Mouse (Mus musculus): ENCODE data around the gene Gadl1. TPM values are rescaled to one million over a fixed set of nuclear protein-coding genes. Genes with fewer than 3 reads are reported as not detected.

The Gadl1 gene
- polyA plus RNA-seq, 1 experiment from 2014 or later: 0.54 TPM

GRCm38 (mm10) chr9:115882627-115883200 is 26.5 kb upstream of the Gadl1 start:
- H3K36me3 ChIP-seq (ENCODE audit: insufficient read depth): no peaks in the 10 kb centered on the region
- H3K4me3 ChIP-seq (ENCODE audit: low read depth, low read length): no peak overlapping the region
- no peak for DNase-seq
- no peak for ATAC-seq (ENCODE audit: insufficient read depth)
- no peak for TF ChIP-seq CTCF (IDR thresholded peaks at IDR 0.05; ENCODE audit: low read depth)
- no peak overlapping the region for H3K4me2 ChIP-seq
- no peak overlapping the region for H3K9ac ChIP-seq
- WGBS: 72% methylated on average over 5 of the region's 5 CpGs
- no peaks in the 10 kb centered on the region for H3K9me3 ChIP-seq (ENCODE audit: low read depth, low read length)
- H3K27me3 ChIP-seq (ENCODE audit: insufficient read depth, low read length): no peaks in the 10 kb centered on the region
- H3K4me1 ChIP-seq (ENCODE audit: insufficient read depth): no peaks in the 10 kb centered on the region
- H3K27ac ChIP-seq (ENCODE audit: low read depth): no peak overlapping the region

DNA sequence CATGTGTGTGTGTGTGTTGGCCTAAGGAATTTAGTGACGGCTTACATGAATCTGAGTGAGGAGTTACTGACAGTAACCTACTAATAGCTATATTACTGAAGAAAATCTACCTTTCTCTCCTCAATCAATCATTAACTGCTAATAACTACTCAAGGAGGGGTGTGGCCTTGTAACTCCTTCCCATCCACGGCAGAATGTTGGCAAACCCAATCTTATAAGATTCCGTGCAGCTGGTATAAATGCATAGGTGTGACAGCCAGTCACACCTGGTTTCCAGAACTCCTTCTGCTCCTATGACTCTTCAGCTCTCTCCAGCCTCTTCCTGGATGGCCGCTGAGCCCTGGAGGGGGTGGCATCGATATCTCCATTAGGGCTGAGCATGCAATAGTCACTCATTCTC is 25.8 kb upstream of the Gadl1 start:
- H3K27ac ChIP-seq (ENCODE audit: low read depth): no peak overlapping the region
- no peaks in the 10 kb centered on the region for H3K9me3 ChIP-seq (ENCODE audit: low read depth, low read length)
- no peaks in the 10 kb centered on the region for H3K27me3 ChIP-seq (ENCODE audit: insufficient read depth, low read length)
- H3K4me2 ChIP-seq: no peak overlapping the region
- H3K9ac ChIP-seq: no peak overlapping the region
- no peak for DNase-seq
- ATAC-seq (ENCODE audit: insufficient read depth): no peak
- H3K4me1 ChIP-seq (ENCODE audit: insufficient read depth): no peaks in the 10 kb centered on the region
- no peak for TF ChIP-seq CTCF (IDR thresholded peaks at IDR 0.05; ENCODE audit: low read depth)
- no peaks in the 10 kb centered on the region for H3K36me3 ChIP-seq (ENCODE audit: insufficient read depth)
- no peak overlapping the region for H3K4me3 ChIP-seq (ENCODE audit: low read depth, low read length)
- 76% methylated on average over 5 of the region's 5 CpGs for WGBS

GRCm38 (mm10) chr9:115887571-115887970 is 21.7 kb upstream of the Gadl1 start:
- Histone ChIP-seq H3K4me3 (ENCODE audit: low read depth, low read length) (no peak overlapping the region), H3K9ac (no peak overlapping the region), H3K27me3 (ENCODE audit: insufficient read depth, low read length) (no peaks in the 10 kb centered on the region), H3K36me3 (ENCODE audit: insufficient read depth) (no peaks in the 10 kb centered on the region), H3K4me2 (no peak overlapping the region), H3K9me3 (ENCODE audit: low read depth, low read length) (no peaks in the 10 kb centered on the region), H3K27ac (ENCODE audit: low read depth) (no peak overlapping the region), H3K4me1 (ENCODE audit: insufficient read depth) (no peaks in the 10 kb centered on the region)
- DNase-seq (no peak), ATAC-seq (ENCODE audit: insufficient read depth) (no peak)
- no peak for TF ChIP-seq CTCF (IDR thresholded peaks at IDR 0.05; ENCODE audit: low read depth)
- WGBS: 76% methylated on average over 5 of the region's 5 CpGs

- Histone ChIP-seq H3K4me3 (ENCODE audit: low read depth, low read length) (no peak overlapping the region), H3K4me2 (no peak overlapping the region), H3K4me1 (ENCODE audit: insufficient read depth) (no peaks in the 10 kb centered on the region), H3K27ac (ENCODE audit: low read depth) (no peak overlapping the region), H3K27me3 (ENCODE audit: insufficient read depth, low read length) (no peaks in the 10 kb centered on the region), H3K9ac (no peak overlapping the region), H3K9me3 (ENCODE audit: low read depth, low read length) (no peaks in the 10 kb centered on the region), H3K36me3 (ENCODE audit: insufficient read depth) (no peaks in the 10 kb centered on the region)
- TF ChIP-seq CTCF (IDR thresholded peaks at IDR 0.05; ENCODE audit: low read depth): no peak
- ATAC-seq (ENCODE audit: insufficient read depth): no peak
- DNase-seq: no peak
- WGBS: 78% methylated on average over 4 of the region's 4 CpGs
Observed at GRCm38 (mm10) chr9:115893131-115893530, 16.1 kb upstream of the Gadl1 start.

DNA sequence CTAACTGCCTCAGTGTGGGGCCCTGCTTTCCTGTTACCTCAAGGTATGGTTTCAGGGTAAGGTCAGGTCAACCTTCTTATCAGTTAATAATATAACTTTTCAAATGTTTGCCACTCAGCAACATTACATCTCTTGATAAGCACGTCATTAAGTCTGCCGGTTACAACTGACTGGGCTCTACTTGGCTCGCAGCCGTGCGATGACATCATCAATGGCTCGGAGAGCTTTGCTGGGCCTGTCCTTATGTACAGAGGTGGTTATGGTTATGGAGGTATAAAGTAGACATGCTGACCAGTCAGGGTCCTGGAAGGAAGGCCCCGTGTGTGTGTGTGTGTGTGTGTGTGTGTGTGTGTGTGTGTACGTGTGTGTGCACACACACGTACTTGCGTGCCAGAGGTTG is 15.3 kb upstream of the Gadl1 start:
- Histone ChIP-seq H3K4me1 (ENCODE audit: insufficient read depth) (no peaks in the 10 kb centered on the region), H3K9me3 (ENCODE audit: low read depth, low read length) (no peaks in the 10 kb centered on the region), H3K27ac (ENCODE audit: low read depth) (no peak overlapping the region), H3K27me3 (ENCODE audit: insufficient read depth, low read length) (no peaks in the 10 kb centered on the region), H3K4me2 (no peak overlapping the region), H3K9ac (no peak overlapping the region), H3K4me3 (ENCODE audit: low read depth, low read length) (no peak overlapping the region), H3K36me3 (ENCODE audit: insufficient read depth) (no peaks in the 10 kb centered on the region)
- no peak for TF ChIP-seq CTCF (IDR thresholded peaks at IDR 0.05; ENCODE audit: low read depth)
- ATAC-seq (ENCODE audit: insufficient read depth): no peak
- whole genome bisulfite sequencing: 73% methylated on average over 10 of the region's 10 CpGs
- peak; percentile 59 for DNase-seq

DNA sequence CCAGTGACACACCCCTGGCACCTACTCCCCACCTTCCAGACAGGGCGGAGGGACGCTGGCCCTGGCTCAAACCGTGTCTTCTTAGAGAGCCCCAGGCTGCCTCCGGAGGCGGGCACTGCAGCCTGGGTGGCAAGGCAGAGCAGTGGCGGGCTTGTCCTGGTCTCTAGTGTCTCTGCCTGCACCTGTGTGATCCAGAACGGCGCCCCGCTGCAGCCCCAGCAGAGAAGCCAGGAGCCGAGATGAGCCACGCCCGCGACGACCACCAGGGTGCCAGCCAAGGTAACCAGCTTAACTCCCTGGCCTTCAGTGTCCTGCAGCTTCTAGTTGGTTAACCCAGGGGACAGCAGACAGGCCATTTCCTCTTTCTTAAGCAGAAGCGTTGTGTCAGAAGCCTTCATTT is 930 bp upstream of the Gadl1 start:
- 10% methylated on average over 15 of the region's 15 CpGs for WGBS
- peak; percentile 19 for TF ChIP-seq CTCF (IDR thresholded peaks at IDR 0.05; ENCODE audit: low read depth)
- no peak overlapping the region for H3K4me3 ChIP-seq (ENCODE audit: low read depth, low read length)
- H3K4me2 ChIP-seq: peak overlapping the region; percentile 16; the same call in 1 of the 2 replicates
- H3K4me1 ChIP-seq (ENCODE audit: insufficient read depth): no peaks in the 10 kb centered on the region
- ATAC-seq (ENCODE audit: insufficient read depth) (no peak), DNase-seq (no peak)
- H3K9ac ChIP-seq: no peak overlapping the region
- H3K36me3 ChIP-seq (ENCODE audit: insufficient read depth): no peaks in the 10 kb centered on the region
- H3K9me3 ChIP-seq (ENCODE audit: low read depth, low read length): no peaks in the 10 kb centered on the region
- H3K27ac ChIP-seq (ENCODE audit: low read depth): no peak overlapping the region
- H3K27me3 ChIP-seq (ENCODE audit: insufficient read depth, low read length): no peaks in the 10 kb centered on the region

DNA sequence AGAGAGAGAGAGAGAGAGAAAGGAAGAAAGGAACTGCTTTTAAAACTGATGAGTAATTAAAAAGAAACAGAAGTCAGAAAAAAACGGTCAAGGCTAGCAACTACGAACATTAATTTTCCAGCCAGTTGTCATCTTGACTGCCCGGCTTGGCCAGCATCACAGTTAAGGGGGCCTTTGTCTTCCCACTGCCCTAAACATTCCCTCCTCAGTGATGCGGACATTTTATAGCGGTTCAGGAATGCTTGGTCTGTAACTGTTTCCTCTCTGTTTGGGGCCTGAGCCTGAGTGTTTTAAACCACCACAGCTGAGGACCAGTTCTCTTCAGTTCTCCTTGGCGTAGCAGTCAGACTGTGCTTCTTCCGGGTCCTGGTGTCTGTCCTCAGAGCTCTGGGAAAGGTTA is 4.8 kb downstream of the Gadl1 start:
- WGBS: 46% methylated on average over 7 of the region's 7 CpGs
- no peak for TF ChIP-seq CTCF (IDR thresholded peaks at IDR 0.05; ENCODE audit: low read depth)
- no peak overlapping the region for H3K9ac ChIP-seq
- no peaks in the 10 kb centered on the region for H3K27me3 ChIP-seq (ENCODE audit: insufficient read depth, low read length)
- ATAC-seq (ENCODE audit: insufficient read depth): no peak
- DNase-seq: peak; percentile 46
- H3K36me3 ChIP-seq (ENCODE audit: insufficient read depth): no peaks in the 10 kb centered on the region
- H3K4me2 ChIP-seq: no peak overlapping the region
- no peaks in the 10 kb centered on the region for H3K9me3 ChIP-seq (ENCODE audit: low read depth, low read length)
- no peak overlapping the region for H3K4me3 ChIP-seq (ENCODE audit: low read depth, low read length)
- no peak overlapping the region for H3K27ac ChIP-seq (ENCODE audit: low read depth)
- H3K4me1 ChIP-seq (ENCODE audit: insufficient read depth): no peaks in the 10 kb centered on the region

Data from lung, embryonic 14.5 days (tissue).